Mouse (Mus musculus) yolk sac, embryonic 10.5 days (tissue): ENCODE data around the gene Get4.
A peak's percentile ranks its signal among the peaks of the same experiment; 100 is the strongest.

Source experiments
- DNase-seq: peaks from one replicate; pipeline ENCODE4 v3.0.0-alpha.2; 2017; ENCODE audit warnings: low spot score

Get4 gene

GRCm38 (mm10) chr5:139252081-139252909 is at the start of gene Get4:
Gene Get4 (plus strand): TSS chr5:139252324.
- DNase-seq, result peak; percentile 99

- no peak for DNase-seq
These were observed 48.8 kb upstream of the Get4 start for GRCm38 (mm10) chr5:139203312-139203711.

- no peak for DNase-seq
These were observed 46.0 kb upstream of the Get4 start for GRCm38 (mm10) chr5:139206081-139206480.

GRCm38 (mm10) chr5:139206525-139206924 is 45.6 kb upstream of the Get4 start:
- no peak for DNase-seq

GRCm38 (mm10) chr5:139208183-139208582 is 43.9 kb upstream of the Get4 start:
- no peak for DNase-seq

- peak; percentile 68 for DNase-seq
These were observed 43.0 kb upstream of the Get4 start for GRCm38 (mm10) chr5:139208871-139209684.

GRCm38 (mm10) chr5:139209685-139210026 is 42.5 kb upstream of the Get4 start:
- DNase-seq, result peak; percentile 57

GRCm38 (mm10) chr5:139211737-139212385 is 40.3 kb upstream of the Get4 start:
- no peak for DNase-seq

GRCm38 (mm10) chr5:139214298-139214697 is 37.8 kb upstream of the Get4 start:
- no peak for DNase-seq

- no peak for DNase-seq
These were observed 36.9 kb upstream of the Get4 start for GRCm38 (mm10) chr5:139215184-139215583.

- no peak for DNase-seq
These were observed 36.0 kb upstream of the Get4 start for GRCm38 (mm10) chr5:139216121-139216520.

GRCm38 (mm10) chr5:139216774-139217173 is 35.4 kb upstream of the Get4 start:
- no peak for DNase-seq

- no peak for DNase-seq
These were observed 32.1 kb upstream of the Get4 start for GRCm38 (mm10) chr5:139220006-139220515.

- DNase-seq, result no peak
These were observed 31.5 kb upstream of the Get4 start for GRCm38 (mm10) chr5:139220610-139221009.

GRCm38 (mm10) chr5:139223331-139223730 is 28.8 kb upstream of the Get4 start:
- DNase-seq, result no peak

GRCm38 (mm10) chr5:139227236-139227635 is 24.9 kb upstream of the Get4 start:
- no peak for DNase-seq

- no peak for DNase-seq
These were observed 24.5 kb upstream of the Get4 start for GRCm38 (mm10) chr5:139227645-139228044.

- DNase-seq, result no peak
These were observed 23.8 kb upstream of the Get4 start for GRCm38 (mm10) chr5:139228318-139228717.

- DNase-seq, result no peak
These were observed 22.4 kb upstream of the Get4 start for GRCm38 (mm10) chr5:139229716-139230115.

GRCm38 (mm10) chr5:139232083-139232482 is 20.0 kb upstream of the Get4 start:
- no peak for DNase-seq

- no peak for DNase-seq
These were observed 17.7 kb upstream of the Get4 start for GRCm38 (mm10) chr5:139234423-139234822.

- no peak for DNase-seq
These were observed 14.7 kb upstream of the Get4 start for GRCm38 (mm10) chr5:139237436-139237835.
